ENCODE assay signal across 22 mouse cellular contexts in genomic region chr6:137512753-137513152, GRCm38 (mm10).
A peak's percentile ranks its signal among the peaks of the same experiment; 100 is the strongest.
DNase-seq lines count a peak whose midpoint lies in the region; ATAC-seq lines count a peak whose summit lies in the region.
"Had no signal": no experiment of that assay in that cellular context is flagged by ENCODE, and none has a peak within 500 bp of the region (broad histone marks: within the 10 kb centered on the region; RNA-seq: fewer than 3 reads in every experiment).

No protein-coding gene starts in this region.

- H3K9ac ChIP-seq in heart, embryonic 13.5 days: no peak overlapping the region
- no peak overlapping the region for H3K9ac ChIP-seq in liver, embryonic 16.5 days (ENCODE audit: low read depth, low read length)
- H3K9ac ChIP-seq: hindbrain, embryonic 14.5 days; midbrain, embryonic 15.5 days; neural tube, embryonic 12.5 days had no signal

- no peak overlapping the region for H3K4me3 ChIP-seq in heart, embryonic 13.5 days
- H3K4me3 ChIP-seq in liver, embryonic 16.5 days (ENCODE audit: low read depth, low read length): no peak overlapping the region
- H3K4me3 ChIP-seq: forebrain, embryonic 10.5 days; midbrain, embryonic 15.5 days; neural tube, embryonic 12.5 days had no signal

- no peak for DNase-seq in heart, adult 9 months (ENCODE audit: low spot score in 2 of 2)
- DNase-seq in liver: peak; percentile 13
- no peak for DNase-seq in thymus, postnatal 0 days (ENCODE audit: low spot score)
- DNase-seq in left cerebral cortex, adult 11 months (ENCODE audit: low spot score): no peak
- DNase-seq: adrenal gland, postnatal 36 days; cerebellum, postnatal 10 days; gastrocnemius, postnatal 10 days; kidney, adult 18-20 months; lung, adult 18-20 months; lung, postnatal 10 days; thymus, postnatal 14 days had no signal

- no peaks in the 10 kb centered on the region for H3K9me3 ChIP-seq in heart, embryonic 13.5 days
- H3K9me3 ChIP-seq in liver, embryonic 16.5 days (replicated peaks; ENCODE audit: control insufficient read depth, low read length): no peaks in the 10 kb centered on the region
- H3K9me3 ChIP-seq: forebrain, embryonic 10.5 days; midbrain, embryonic 15.5 days; neural tube, embryonic 12.5 days had no signal

- no peak overlapping the region for H3K4me2 ChIP-seq in heart, embryonic 13.5 days
- no peak overlapping the region for H3K4me2 ChIP-seq in liver, embryonic 16.5 days (ENCODE audit: low read depth, low read length)
- H3K4me2 ChIP-seq: hindbrain, embryonic 14.5 days; midbrain, embryonic 15.5 days; neural tube, embryonic 12.5 days had no signal

- H3K27me3 ChIP-seq in heart, embryonic 13.5 days (replicated peaks): no peaks in the 10 kb centered on the region
- H3K27me3 ChIP-seq in liver, embryonic 16.5 days (ENCODE audit: control insufficient read depth, insufficient read depth, low read depth, low read length): no peaks in the 10 kb centered on the region
- H3K27me3 ChIP-seq: midbrain, embryonic 15.5 days; neural tube, embryonic 12.5 days; Patski had no signal

- 35% methylated on average over 5 of the region's 5 CpGs for WGBS in heart, embryonic 13.5 days
- WGBS in liver, embryonic 16.5 days (ENCODE audit: insufficient replicate concordance): 12% methylated on average over 5 of the region's 5 CpGs

- ATAC-seq in heart, embryonic 13.5 days (ENCODE audit: extremely low read depth, insufficient number of reproducible peaks, low FRiP score, low TSS enrichment): no peak
- ATAC-seq in common myeloid progenitor, adult 5-6 weeks (replicated peaks; ENCODE audit: low read depth, poor library complexity, severe bottlenecking): peak; percentile 69
- peak; percentile 59 for ATAC-seq in liver, embryonic 16.5 days (ENCODE audit: low read depth)
- ATAC-seq: forebrain, embryonic 16.5 days; inflammation-experienced regulatory T-cells, adult 6 months; midbrain, embryonic 15.5 days; Patski had no signal

- peak overlapping the region; percentile 59 for H3K27ac ChIP-seq in heart, embryonic 13.5 days (replicated peaks)
- H3K27ac ChIP-seq in liver, embryonic 16.5 days (ENCODE audit: low read length): no peak overlapping the region
- H3K27ac ChIP-seq: forebrain, embryonic 10.5 days; hindbrain, embryonic 14.5 days; kidney, postnatal 0 days; midbrain, embryonic 15.5 days; neural tube, embryonic 12.5 days had no signal

- peaks cover 10% of the 10 kb centered on the region for H3K4me1 ChIP-seq in heart, embryonic 13.5 days
- no peaks in the 10 kb centered on the region for H3K4me1 ChIP-seq in liver, embryonic 16.5 days (ENCODE audit: control insufficient read depth, low read depth, low read length)
- H3K4me1 ChIP-seq: forebrain, embryonic 10.5 days; midbrain, embryonic 15.5 days; neural tube, embryonic 12.5 days had no signal

- H3K36me3 ChIP-seq in heart, embryonic 13.5 days: peaks cover 26% of the 10 kb centered on the region
- no peaks in the 10 kb centered on the region for H3K36me3 ChIP-seq in liver, embryonic 16.5 days (ENCODE audit: control insufficient read depth, insufficient read depth)
- H3K36me3 ChIP-seq: forebrain, embryonic 10.5 days; midbrain, embryonic 15.5 days; neural tube, embryonic 12.5 days had no signal
